Mouse (Mus musculus): Measurements from ENCODE around the gene Car11. TPM values are rescaled to one million over a fixed set of nuclear protein-coding genes. Genes with fewer than 3 reads are reported as not detected.

Car11 gene
- total and polyA plus RNA-seq, 3 experiments, result 0.77 to 1.5 TPM; not detected in 1

DNA sequence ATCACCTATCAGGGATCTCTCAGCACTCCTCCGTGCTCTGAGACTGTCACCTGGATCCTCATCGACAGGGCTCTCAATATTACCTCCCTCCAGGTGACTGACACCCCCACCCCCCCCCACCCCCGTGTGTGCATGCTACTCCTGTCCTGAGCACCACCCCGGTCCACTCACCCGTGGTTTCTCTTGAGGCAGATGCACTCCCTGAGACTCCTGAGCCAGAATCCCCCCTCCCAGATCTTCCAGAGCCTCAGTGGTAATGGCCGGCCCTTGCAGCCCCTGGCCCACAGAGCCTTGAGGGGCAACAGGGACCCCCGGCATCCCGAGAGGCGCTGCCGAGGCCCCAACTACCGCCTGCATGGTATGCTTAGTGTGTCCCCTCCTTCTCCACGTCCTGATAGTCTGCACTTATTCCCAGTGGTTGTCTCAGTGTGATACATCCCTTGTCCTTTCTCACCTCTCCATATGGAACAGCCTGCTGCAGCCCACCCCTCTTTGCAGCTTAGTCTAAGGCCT, 3.9 kb downstream of the Car11 start:
- Histone ChIP-seq H3K9ac (ENCODE audit: control insufficient read depth, low read depth, low read length, poor library complexity, severe bottlenecking) (peak overlapping the region; percentile 69), H3K27ac (ENCODE audit: control insufficient read depth, low read depth, low read length) (peak overlapping the region; percentile 82), H3K4me1 (ENCODE audit: control insufficient read depth in 1 of 2, insufficient read depth in 2 of 2, low read length in 2 of 2) (peaks cover 0 to 14% of the 10 kb centered on the region in 2 experiments; a peak in 2 of 4 replicates), H3K9me3 (replicated peaks; ENCODE audit: insufficient read depth, low read length) (no peaks in the 10 kb centered on the region), H3K4me3 (ENCODE audit: control insufficient read depth in 1 of 2, insufficient read depth in 1 of 2, low read depth in 2 of 2, low read length in 2 of 2) (peak overlapping the region; percentile 33 to 58), H3K27me3 (ENCODE audit: control insufficient read depth in 1 of 2, insufficient read depth in 2 of 2, low read length in 2 of 2) (peaks cover 0 to 2% of the 10 kb centered on the region in 2 experiments; a peak in 2 of 4 replicates), H3K79me2 (ENCODE audit: control insufficient read depth, insufficient read depth, low read length, poor library complexity) (peaks cover 7% of the 10 kb centered on the region), H3K36me3 (ENCODE audit: control insufficient read depth in 1 of 2, insufficient read depth in 2 of 2, low read length in 2 of 2) (peaks cover 0 to 3% of the 10 kb centered on the region in 2 experiments; a peak in 2 of 4 replicates)
- TF ChIP-seq MYB (IDR thresholded peaks at IDR 0.05; ENCODE audit: low read depth, low read length), result no peak
- no peak for TF ChIP-seq MEF2A (IDR thresholded peaks at IDR 0.05; ENCODE audit: extremely low read depth, insufficient replicate concordance, low read depth, low read length, poor library complexity, severe bottlenecking)
- no peak for TF ChIP-seq KAT2A (conservative IDR thresholded peaks at IDR 0.05; ENCODE audit: low read depth, low read length)
- no peak for DNase-seq (ENCODE audit: low read depth, low spot score)

- Histone ChIP-seq H3K9me3 (replicated peaks; ENCODE audit: insufficient read depth, low read length) (no peaks in the 10 kb centered on the region), H3K4me3 (ENCODE audit: control insufficient read depth in 1 of 2, insufficient read depth in 1 of 2, low read depth in 2 of 2, low read length in 2 of 2) (peak overlapping the region; percentile 33 to 58), H3K27ac (ENCODE audit: control insufficient read depth, low read depth, low read length) (peak overlapping the region; percentile 82), H3K36me3 (ENCODE audit: control insufficient read depth in 1 of 2, insufficient read depth in 2 of 2, low read length in 2 of 2) (peaks cover 0 to 5% of the 10 kb centered on the region in 2 experiments; a peak in 2 of 4 replicates), H3K27me3 (ENCODE audit: control insufficient read depth in 1 of 2, insufficient read depth in 2 of 2, low read length in 2 of 2) (peaks cover 0 to 2% of the 10 kb centered on the region in 2 experiments; a peak in 2 of 4 replicates), H3K79me2 (ENCODE audit: control insufficient read depth, insufficient read depth, low read length, poor library complexity) (peaks cover 7% of the 10 kb centered on the region), H3K4me1 (ENCODE audit: control insufficient read depth in 1 of 2, insufficient read depth in 2 of 2, low read length in 2 of 2) (peaks cover 0 to 18% of the 10 kb centered on the region in 2 experiments; a peak in 2 of 4 replicates), H3K9ac (ENCODE audit: control insufficient read depth, low read depth, low read length, poor library complexity, severe bottlenecking) (peak overlapping the region; percentile 69)
- peak; percentile 91 for DNase-seq (ENCODE audit: low read depth, low spot score)
- TF ChIP-seq EP300 (IDR thresholded peaks at IDR 0.05; ENCODE audit: low read depth in 1 of 2, low read length in 2 of 2) (peak in 1 of 2 experiments; percentile 0; a peak in 1 of 4 replicates), SIN3A (IDR thresholded peaks at IDR 0.05; ENCODE audit: low read length) (no peak; the same call in none of the 2 replicates), NRF1 (IDR thresholded peaks at IDR 0.05; ENCODE audit: insufficient read depth, low read depth, low read length, poor library complexity, severe bottlenecking) (no peak), POLR2AphosphoS2 (IDR thresholded peaks at IDR 0.05; ENCODE audit: low read length) (peak; percentile 64; the same call in 1 of the 2 replicates), GATA1 (IDR thresholded peaks at IDR 0.05; ENCODE audit: low read depth, low read length) (no peak), TCF12 (IDR thresholded peaks at IDR 0.05; ENCODE audit: low read depth, low read length) (0 out of 2 replicates have a peak, but pooled peaks have one; percentile 14), USF1 (IDR thresholded peaks at IDR 0.05; ENCODE audit: low read depth, low read length) (no peak), MAFK (IDR thresholded peaks at IDR 0.05; ENCODE audit: borderline replicate concordance, low read depth, low read length) (no peak), USF2 (IDR thresholded peaks at IDR 0.05; ENCODE audit: borderline replicate concordance in 1 of 2, insufficient read depth in 1 of 2, low read depth in 1 of 2, low read length in 2 of 2) (no peak), POLR2A (IDR thresholded peaks at IDR 0.05; ENCODE audit: control insufficient read depth in 1 of 2, insufficient read depth in 1 of 2, low read depth in 1 of 2, low read length in 2 of 2, poor library complexity in 1 of 2) (peak in 1 of 2 experiments; percentile 74; a peak in 2 of 4 replicates), ZMIZ1 (IDR thresholded peaks at IDR 0.05; ENCODE audit: low read depth, low read length) (0 out of 2 replicates have a peak, but pooled peaks have one; percentile 22), SMC3 (IDR thresholded peaks at IDR 0.05; ENCODE audit: low read depth, low read length) (no peak), MXI1 (IDR thresholded peaks at IDR 0.05; ENCODE audit: low read depth, low read length) (no peak), MEF2A (IDR thresholded peaks at IDR 0.05; ENCODE audit: extremely low read depth, insufficient replicate concordance, low read depth, low read length, poor library complexity, severe bottlenecking) (no peak), ZC3H11A (IDR thresholded peaks at IDR 0.05; ENCODE audit: low read depth, low read length) (no peak), MYB (IDR thresholded peaks at IDR 0.05; ENCODE audit: low read depth, low read length) (no peak), ZKSCAN1 (IDR thresholded peaks at IDR 0.05; ENCODE audit: low read depth, low read length) (no peak), UBTF (IDR thresholded peaks at IDR 0.05; ENCODE audit: borderline replicate concordance, insufficient read depth, low read depth, low read length) (no peak), GABPA (IDR thresholded peaks at IDR 0.05; ENCODE audit: low read depth, low read length) (no peak), CHD1 (IDR thresholded peaks at IDR 0.05; ENCODE audit: low read depth, low read length) (peak; percentile 99), MAX (IDR thresholded peaks at IDR 0.05; ENCODE audit: low read length) (peak; percentile 50; the same call in 1 of the 2 replicates), JUND (IDR thresholded peaks at IDR 0.05; ENCODE audit: low read depth, low read length) (no peak), MAZ (IDR thresholded peaks at IDR 0.05; ENCODE audit: low read depth, low read length) (no peak), CTCF (IDR thresholded peaks at IDR 0.05 in 2 of 3, conservative IDR thresholded peaks at IDR 0.05 in 1 of 3; ENCODE audit: control insufficient read depth in 1 of 3, insufficient read depth in 1 of 3, low read depth in 2 of 3, low read length in 3 of 3, poor library complexity in 1 of 3, severe bottlenecking in 1 of 3) (no peak), RAD21 (IDR thresholded peaks at IDR 0.05; ENCODE audit: low read depth, low read length) (no peak), MYC (IDR thresholded peaks at IDR 0.05; ENCODE audit: low read depth, low read length) (peak; percentile 74), RCOR1 (IDR thresholded peaks at IDR 0.05; ENCODE audit: low read depth, low read length) (no peak), TAL1 (IDR thresholded peaks at IDR 0.05; ENCODE audit: low read length) (peak; percentile 27; the same call in 1 of the 2 replicates)
These were observed 4.5 kb downstream of the Car11 start for GRCm38 (mm10) chr7:45704046-45704559.

All from MEL (cell line).